Mouse (Mus musculus): ENCODE results near the gene Nup93.

DNA sequence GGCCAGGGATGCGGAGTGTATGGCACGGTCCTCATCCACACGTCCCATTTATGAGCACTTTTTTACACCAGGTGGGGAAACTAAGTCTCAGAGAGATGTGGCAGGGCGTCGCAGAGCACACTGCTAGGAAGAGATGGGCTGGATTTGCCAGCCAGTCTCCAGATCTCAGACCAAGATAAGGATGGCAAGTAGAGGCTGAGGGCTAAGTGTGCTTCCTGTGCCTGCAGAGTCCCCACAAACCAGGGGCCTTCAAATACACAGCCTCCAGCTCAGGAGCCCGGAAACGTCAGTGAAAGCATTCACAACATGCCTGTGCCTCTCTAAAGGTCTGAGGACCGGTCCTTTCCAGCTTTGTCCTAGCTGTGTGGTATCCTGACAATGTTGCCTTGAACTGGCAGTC, 123.2 kb downstream of the Nup93 start:
- TF ChIP-seq POLR2A (IDR thresholded peaks at IDR 0.05; ENCODE audit: extremely low read depth, insufficient read depth, low read length) (no peak), CTCF (IDR thresholded peaks at IDR 0.05; ENCODE audit: extremely low read depth, insufficient read depth, low read length) (no peak)

Data from cortical plate, adult 2 months (tissue).